Mouse (Mus musculus) hindbrain, embryonic 14.5 days (tissue): ENCODE measurements around the gene Ppp1r10. TPM values are rescaled to one million over a fixed set of nuclear protein-coding genes. Genes with fewer than 3 reads are reported as not detected.

Experiments
- ATAC-seq: fragments of 200-750 bp; cut with Nextera tagmentation; 2 replicates; pipeline ENCODE4 v1.8.0; 2017; ENCODE audit warnings: moderate number of reproducible peaks, mild to moderate bottlenecking, moderate TSS enrichment, moderate library complexity; ENCODE audit not compliant: low FRiP score
- DNase-seq: peaks from one replicate; pipeline ENCODE4 v3.0.0-alpha.2; 2015; ENCODE audit warnings: low spot score
- H3K27ac ChIP-seq: fragments of 300-500 bp; sonication (generic); 2 replicates; pipeline ENCODE4 v1.5.1; 2014; ENCODE audit warnings: mild to moderate bottlenecking, moderate library complexity
- H3K27me3 ChIP-seq: fragments of 300-500 bp; sonication (generic); 2 replicates; pipeline ENCODE4 v1.6.1; 2014; ENCODE audit warnings: mild to moderate bottlenecking, low read length, mixed read lengths; ENCODE audit not compliant: control insufficient read depth, insufficient read depth
- H3K36me3 ChIP-seq: fragments of 300-500 bp; sonication (generic); replicated peaks from 2 replicates; pipeline ENCODE4 v1.6.1; 2014; ENCODE audit not compliant: control insufficient read depth, insufficient read depth
- H3K4me1 ChIP-seq: fragments of 300-500 bp; sonication (generic); replicated peaks from 2 replicates; pipeline ENCODE4 v1.6.1; 2014; ENCODE audit warnings: antibody characterized with exemption, low read length, mixed read lengths; ENCODE audit not compliant: control insufficient read depth, insufficient read depth
- H3K4me2 ChIP-seq: fragments of 300-500 bp; sonication (generic); replicated peaks from 2 replicates; pipeline ENCODE4 v1.6.1; 2014; ENCODE audit warnings: mild to moderate bottlenecking, moderate library complexity
- H3K4me3 ChIP-seq: fragments of 300-500 bp; sonication (generic); replicated peaks from 2 replicates; pipeline ENCODE4 v1.5.1; 2014; ENCODE audit warnings: mild to moderate bottlenecking, low read length
- H3K9ac ChIP-seq: fragments of 300-500 bp; sonication (generic); 2 replicates; pipeline ENCODE4 v1.6.1; 2014
- H3K9me3 ChIP-seq: fragments of 300-500 bp; sonication (generic); 2 replicates; pipeline ENCODE4 v1.6.1; 2016; ENCODE audit warnings: low read length; ENCODE audit not compliant: control insufficient read depth
- WGBS: fragments of 180-500 bp; shearing (Covaris S2); extraction: QIAGEN DNeasy Blood & Tissue Kit; methylation state at CpG from one replicate; pipeline ENCODE4 v1.1.7; 2014; 5-methylcytosine and 5-hydroxymethylcytosine counted together
- polyA plus RNA-seq: library from polyadenylated mRNA; unstranded; fragments of >200 nt; fragmentation: Nextera tagmentation; extraction: Ambion mirVana; gene quantifications from 2 replicates; pipeline ENCODE4 v1.2.1, GENCODE M21; 2014

Ppp1r10 gene
- polyA plus RNA-seq, 1 experiment from 2014 or later: 37.9 TPM

GRCm38 (mm10) chr17:35873774-35874519 lies 42.3 kb upstream of the Ppp1r10 start:
- Histone ChIP-seq H3K4me2 (peak overlapping the region; percentile 24), H3K27ac (no peak overlapping the region), H3K4me1 (peaks cover 40% of the 10 kb centered on the region), H3K36me3 (peaks cover 44% of the 10 kb centered on the region), H3K9ac (peak overlapping the region; percentile 28; the same call in 1 of the 2 replicates), H3K9me3 (no peaks in the 10 kb centered on the region), H3K27me3 (no peaks in the 10 kb centered on the region), H3K4me3 (no peak overlapping the region)
- WGBS: 34% methylated on average over 21 of the region's 21 CpGs
- ATAC-seq: peak; percentile 25; the same call in 1 of the 2 replicates
- peak; percentile 77 for DNase-seq

- Histone ChIP-seq H3K4me2 (no peak overlapping the region), H3K9me3 (no peaks in the 10 kb centered on the region), H3K4me3 (no peak overlapping the region), H3K27me3 (no peaks in the 10 kb centered on the region), H3K27ac (no peak overlapping the region), H3K36me3 (peaks cover 44% of the 10 kb centered on the region), H3K4me1 (peaks cover 33% of the 10 kb centered on the region), H3K9ac (no peak overlapping the region)
- WGBS: 85% methylated on average over 6 of the region's 6 CpGs
- ATAC-seq (no peak), DNase-seq (no peak)
Observed at GRCm38 (mm10) chr17:35874721-35875120, 41.5 kb upstream of the Ppp1r10 start.

DNA sequence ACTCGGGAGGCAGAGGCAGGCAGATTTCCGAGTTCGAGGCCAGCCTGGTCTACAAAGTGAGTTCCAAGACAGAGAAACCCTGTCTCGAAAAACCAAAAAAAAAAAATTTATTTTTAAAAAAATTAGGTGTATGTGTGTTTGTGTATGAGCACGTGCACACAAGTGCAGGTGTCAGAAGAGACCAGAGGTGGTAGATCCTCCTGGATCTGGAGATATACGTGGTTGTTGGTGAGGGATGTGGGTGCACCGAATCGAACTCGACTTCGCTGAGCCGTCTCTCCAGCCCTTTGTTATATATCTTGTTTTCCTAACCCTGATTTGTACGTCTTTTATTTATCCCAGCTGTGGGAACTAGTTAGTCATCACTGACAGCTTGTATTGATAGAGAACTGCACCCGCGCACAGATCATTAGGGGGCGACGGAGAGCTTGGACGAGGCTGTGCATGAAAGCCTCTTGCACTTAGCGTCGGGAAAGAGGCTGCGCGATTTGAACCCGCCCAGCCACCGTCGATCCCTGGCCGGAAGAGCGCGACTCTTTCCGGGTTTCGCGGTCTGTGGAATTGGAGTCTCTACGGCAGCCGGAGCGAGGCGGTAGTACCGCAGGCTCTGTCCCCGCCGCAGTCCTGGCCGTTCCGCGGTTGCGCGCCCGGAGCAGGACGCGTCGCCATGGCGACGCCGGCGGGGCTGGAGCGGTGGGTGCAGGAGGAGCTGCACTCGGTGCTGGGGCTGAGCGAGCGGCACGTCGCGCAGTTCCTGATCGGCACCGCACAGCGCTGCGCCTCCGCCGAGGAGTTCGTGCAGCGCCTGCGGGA lies 36.8 kb upstream of the Ppp1r10 start, which contains the start of gene Dhx16:
Dhx16 (plus strand) TSS at position 575 of the 813 bp plus-strand sequence.
- DNase-seq: peak; percentile 97
- Histone ChIP-seq H3K9me3 (no peaks in the 10 kb centered on the region), H3K27me3 (no peaks in the 10 kb centered on the region), H3K27ac (peak within 1 kb of the TSS; percentile 77), H3K4me3 (peak within 1 kb of the TSS; percentile 96), H3K9ac (peak within 1 kb of the TSS; percentile 86), H3K4me1 (peaks cover 7% of the 10 kb centered on the region), H3K36me3 (peaks cover 54% of the 10 kb centered on the region), H3K4me2 (peak within 1 kb of the TSS; percentile 82)
- WGBS: 6% methylated on average over 66 of the region's 66 CpGs
- peak; percentile 90 for ATAC-seq

GRCm38 (mm10) chr17:35882924-35883323 lies 33.3 kb upstream of the Ppp1r10 start:
- H3K4me3 ChIP-seq: no peak overlapping the region
- ATAC-seq (no peak), DNase-seq (no peak)
- H3K9me3 ChIP-seq: no peaks in the 10 kb centered on the region
- H3K9ac ChIP-seq: no peak overlapping the region
- no peak overlapping the region for H3K4me2 ChIP-seq
- H3K36me3 ChIP-seq: peaks cover 63% of the 10 kb centered on the region
- peaks cover 7% of the 10 kb centered on the region for H3K4me1 ChIP-seq
- no peak overlapping the region for H3K27ac ChIP-seq
- H3K27me3 ChIP-seq: no peaks in the 10 kb centered on the region
- WGBS: 95% methylated on average over 17 of the region's 17 CpGs

- WGBS: 98% methylated on average over 14 of the region's 14 CpGs
- no peaks in the 10 kb centered on the region for H3K9me3 ChIP-seq
- H3K4me2 ChIP-seq: no peak overlapping the region
- H3K4me1 ChIP-seq: peaks cover 7% of the 10 kb centered on the region
- H3K27me3 ChIP-seq: no peaks in the 10 kb centered on the region
- H3K4me3 ChIP-seq: no peak overlapping the region
- peaks cover 71% of the 10 kb centered on the region for H3K36me3 ChIP-seq
- H3K27ac ChIP-seq: no peak overlapping the region
- no peak overlapping the region for H3K9ac ChIP-seq
- DNase-seq (no peak), ATAC-seq (no peak)
Observed at GRCm38 (mm10) chr17:35883777-35884176, 32.5 kb upstream of the Ppp1r10 start.

GRCm38 (mm10) chr17:35887725-35888124 lies 28.5 kb upstream of the Ppp1r10 start:
- H3K9ac ChIP-seq: no peak overlapping the region
- H3K27me3 ChIP-seq: no peaks in the 10 kb centered on the region
- H3K9me3 ChIP-seq: no peaks in the 10 kb centered on the region
- WGBS: 72% methylated on average over 17 of the region's 17 CpGs
- H3K4me3 ChIP-seq: no peak overlapping the region
- H3K27ac ChIP-seq: no peak overlapping the region
- ATAC-seq: no peak
- H3K36me3 ChIP-seq: peaks cover 97% of the 10 kb centered on the region
- no peak for DNase-seq
- H3K4me1 ChIP-seq: no peaks in the 10 kb centered on the region
- H3K4me2 ChIP-seq: no peak overlapping the region

DNA sequence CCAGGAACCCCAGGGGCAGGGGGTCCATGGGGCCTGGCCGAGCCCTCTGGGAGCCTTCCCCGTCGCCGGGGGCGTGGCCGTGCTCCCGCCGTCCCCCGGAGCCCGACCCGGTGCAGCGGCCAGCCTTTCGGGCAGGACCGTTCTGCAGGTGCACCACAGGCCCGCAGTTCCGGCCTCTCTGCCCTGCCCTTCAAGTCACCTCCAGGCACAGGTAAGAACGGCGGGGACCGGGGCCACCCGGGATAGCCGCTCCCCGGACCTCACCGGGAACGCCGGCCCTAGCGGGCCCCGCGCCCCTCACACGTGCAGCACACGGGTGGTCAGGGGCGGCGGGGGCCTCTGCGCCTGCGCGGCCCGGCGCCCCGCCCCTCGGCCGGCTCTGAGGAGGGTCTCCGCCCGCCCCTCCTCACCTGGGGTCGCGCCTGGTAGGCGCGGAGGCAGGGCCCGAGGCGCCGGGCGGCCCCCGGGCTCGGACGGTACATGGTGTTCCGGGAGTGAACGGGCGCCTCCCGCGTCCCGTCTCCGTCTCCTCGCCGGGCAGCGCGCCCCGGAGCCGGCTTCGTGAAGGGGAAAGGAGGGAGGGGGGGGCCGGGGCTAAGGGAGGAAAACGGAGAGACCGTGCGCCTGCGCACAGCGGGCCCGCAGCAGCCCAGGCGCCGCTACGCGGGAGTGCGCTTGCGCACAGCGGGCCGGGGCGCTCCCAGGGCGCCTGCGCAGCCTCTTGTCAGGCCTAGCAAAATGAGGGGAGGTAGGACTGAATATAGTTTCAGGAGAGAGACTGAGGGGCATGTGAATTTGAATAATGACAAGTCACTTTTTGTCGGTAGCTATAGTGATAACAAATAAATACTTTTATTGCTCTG lies 19.2 kb upstream of the Ppp1r10 start, which contains the start of gene 2310061I04Rik:
2310061I04Rik (minus strand) TSS at position 651 of the 863 bp plus-strand sequence.
- Histone ChIP-seq H3K27ac (peak within 1 kb of the TSS; percentile 90), H3K36me3 (peaks cover 64% of the 10 kb centered on the region), H3K27me3 (no peaks in the 10 kb centered on the region), H3K4me3 (peak within 1 kb of the TSS; percentile 81), H3K9ac (peak within 1 kb of the TSS; percentile 95), H3K9me3 (no peaks in the 10 kb centered on the region), H3K4me2 (peak within 1 kb of the TSS; percentile 100), H3K4me1 (peaks cover 18% of the 10 kb centered on the region)
- ATAC-seq: peak; percentile 94
- under 1% methylated on average over 81 of the region's 86 CpGs for WGBS
- DNase-seq: peak; percentile 96

DNA sequence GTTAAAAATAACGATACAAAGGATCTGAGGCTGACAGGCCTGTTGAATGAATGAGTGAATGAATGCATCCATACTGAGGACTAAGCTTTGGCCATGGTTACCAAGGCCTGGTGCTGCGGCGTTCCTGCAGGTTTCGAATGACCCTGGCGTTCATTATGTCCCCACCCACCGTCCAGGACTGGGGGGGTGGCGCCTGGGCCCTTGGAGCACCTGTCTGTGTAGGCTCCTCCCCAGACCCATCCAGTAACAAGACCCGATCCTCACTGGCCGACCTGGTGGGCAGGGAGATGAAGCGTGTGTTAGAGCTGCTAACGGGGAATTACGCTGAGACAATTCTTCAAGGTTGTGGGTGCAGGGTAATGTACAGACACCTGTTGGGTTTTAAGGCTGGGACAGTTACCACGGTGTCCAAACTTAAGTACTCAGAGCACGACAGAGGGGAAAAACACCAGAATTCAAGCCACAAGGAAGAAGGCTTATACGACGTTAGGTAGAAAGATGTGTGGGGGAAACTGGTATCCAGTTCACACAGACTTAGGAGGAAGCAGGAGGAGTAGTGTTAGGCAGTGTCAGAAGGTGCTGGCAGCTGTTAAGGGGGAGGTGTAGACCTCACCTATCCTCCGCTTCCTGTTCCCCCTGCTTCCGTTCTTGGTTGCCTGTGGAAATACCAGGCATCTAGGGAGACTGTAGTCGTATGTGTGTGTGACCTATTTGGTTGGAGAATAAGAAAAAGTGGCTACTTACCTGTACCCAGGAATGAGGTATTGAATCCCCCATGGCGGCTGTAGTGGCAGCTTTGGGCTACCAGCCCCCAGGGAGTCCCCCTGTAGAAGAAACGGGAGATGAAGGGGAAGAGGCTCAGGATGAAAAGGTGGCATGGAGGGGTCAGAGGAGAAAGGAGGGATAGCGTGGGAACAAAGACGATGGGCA lies 18.3 kb upstream of the Ppp1r10 start:
- peaks cover 18% of the 10 kb centered on the region for H3K4me1 ChIP-seq
- no peaks in the 10 kb centered on the region for H3K27me3 ChIP-seq
- DNase-seq: no peak
- H3K9me3 ChIP-seq: no peaks in the 10 kb centered on the region
- peaks cover 66% of the 10 kb centered on the region for H3K36me3 ChIP-seq
- peak overlapping the region; percentile 95 for H3K9ac ChIP-seq
- H3K27ac ChIP-seq: peak overlapping the region; percentile 90
- H3K4me3 ChIP-seq: peak overlapping the region; percentile 81
- peak; percentile 46 for ATAC-seq
- peak overlapping the region; percentile 100 for H3K4me2 ChIP-seq
- 47% methylated on average over 23 of the region's 23 CpGs for WGBS
